Mouse (Mus musculus) induced T-regulatory cell, adult 2 months (primary cell): ENCODE results near the gene Fuz.

Experiments used
- DNase-seq: peaks from one replicate; pipeline ENCODE4 v3.0.0-alpha.2; 2012; ENCODE audit warnings: low read depth

Fuz gene

GRCm38 (mm10) chr7:44888256-44889105 lies 7.4 kb upstream of the Fuz start:
- DNase-seq = no peak

- DNase-seq = no peak
These were observed 5.7 kb upstream of the Fuz start for GRCm38 (mm10) chr7:44890180-44890579.

- DNase-seq = no peak
These were observed 5.1 kb upstream of the Fuz start for GRCm38 (mm10) chr7:44890737-44891136.

GRCm38 (mm10) chr7:44891611-44892010 lies 4.3 kb upstream of the Fuz start:
- DNase-seq = peak; percentile 57

- DNase-seq = peak; percentile 96
These were observed 3.5 kb upstream of the Fuz start, which contains the start of gene Med25 for GRCm38 (mm10) chr7:44892276-44892921. Gene Med25, minus strand, starts transcription at chr7:44892712.

- no peak for DNase-seq
These were observed 2.7 kb upstream of the Fuz start for GRCm38 (mm10) chr7:44893197-44893596.

- DNase-seq = peak; percentile 25
These were observed 1.7 kb upstream of the Fuz start for GRCm38 (mm10) chr7:44894175-44894574.

GRCm38 (mm10) chr7:44895206-44895592 lies 680 bp upstream of the Fuz start:
- no peak for DNase-seq

- DNase-seq = no peak
These were observed 620 bp downstream of the Fuz start for GRCm38 (mm10) chr7:44896499-44896898.

GRCm38 (mm10) chr7:44898607-44899006 lies 2.7 kb downstream of the Fuz start:
- DNase-seq = no peak

GRCm38 (mm10) chr7:44900632-44901031 lies 4.8 kb downstream of the Fuz start:
- no peak for DNase-seq

- peak; percentile 92 for DNase-seq
These were observed 5.4 kb downstream of the Fuz start for GRCm38 (mm10) chr7:44901230-44901722.

- DNase-seq = no peak
These were observed 9.6 kb downstream of the Fuz start for GRCm38 (mm10) chr7:44905430-44905829.

- DNase-seq = no peak
These were observed 13.0 kb downstream of the Fuz start for GRCm38 (mm10) chr7:44908706-44909476.

- no peak for DNase-seq
These were observed 18.5 kb downstream of the Fuz start for GRCm38 (mm10) chr7:44914396-44914795.

GRCm38 (mm10) chr7:44915314-44915713 lies 19.4 kb downstream of the Fuz start:
- DNase-seq = no peak

GRCm38 (mm10) chr7:44916191-44916590 lies 20.3 kb downstream of the Fuz start:
- no peak for DNase-seq

- DNase-seq = no peak
These were observed 21.0 kb downstream of the Fuz start for GRCm38 (mm10) chr7:44916881-44917280.

GRCm38 (mm10) chr7:44918219-44918618 lies 22.3 kb downstream of the Fuz start:
- DNase-seq = no peak

- DNase-seq = no peak
These were observed 23.2 kb downstream of the Fuz start for GRCm38 (mm10) chr7:44919127-44919526.

- no peak for DNase-seq
These were observed 26.7 kb downstream of the Fuz start for GRCm38 (mm10) chr7:44922530-44922929.

- peak; percentile 60 for DNase-seq
These were observed 29.6 kb downstream of the Fuz start for GRCm38 (mm10) chr7:44925468-44925867.
